Mouse (Mus musculus) heart, embryonic 13.5 days (tissue): ENCODE results near the gene Defb10. TPM values are rescaled to one million over a fixed set of nuclear protein-coding genes. Genes with fewer than 3 reads are reported as not detected.
"Not testable (repeated sequence)": the region's sequence is repeated elsewhere in the genome, so short reads cannot be mapped to it uniquely, and the experiment has no call there.

ENCODE experiments used
- ATAC-seq: fragments of 200-750 bp; cut with Nextera tagmentation; 2 replicates; pipeline ENCODE4 v1.8.0; 2017; ENCODE audit warnings: moderate TSS enrichment; ENCODE audit not compliant: insufficient number of reproducible peaks, low FRiP score, low TSS enrichment; ENCODE audit errors: extremely low read depth
- H3K27ac ChIP-seq: fragments of 300-500 bp; sonication (generic); replicated peaks from 2 replicates; pipeline ENCODE4 v1.5.1; 2015; ENCODE audit warnings: moderate library complexity, mild to moderate bottlenecking, inconsistent platforms
- H3K27me3 ChIP-seq: fragments of 300-500 bp; sonication (generic); replicated peaks from 2 replicates; pipeline ENCODE4 v1.6.1; 2015; ENCODE audit warnings: mild to moderate bottlenecking, inconsistent platforms
- H3K36me3 ChIP-seq: fragments of 300-500 bp; sonication (generic); 2 replicates; pipeline ENCODE4 v1.6.1; 2015; ENCODE audit warnings: mild to moderate bottlenecking, inconsistent platforms
- H3K4me1 ChIP-seq: fragments of 300-500 bp; sonication (generic); 2 replicates; pipeline ENCODE4 v1.6.1; 2015; ENCODE audit warnings: inconsistent platforms
- H3K4me2 ChIP-seq: fragments of 300-500 bp; sonication (generic); 2 replicates; pipeline ENCODE4 v1.6.1; 2015; ENCODE audit warnings: inconsistent platforms, mild to moderate bottlenecking, moderate library complexity
- H3K4me3 ChIP-seq: fragments of 300-500 bp; sonication (generic); 2 replicates; pipeline ENCODE4 v1.5.1; 2015; ENCODE audit warnings: moderate library complexity, mild to moderate bottlenecking, inconsistent platforms
- H3K9ac ChIP-seq: fragments of 300-500 bp; sonication (generic); 2 replicates; pipeline ENCODE4 v1.6.1; 2015; ENCODE audit warnings: inconsistent platforms, mild to moderate bottlenecking, moderate library complexity
- H3K9me3 ChIP-seq: fragments of 300-500 bp; sonication (generic); 2 replicates; pipeline ENCODE4 v1.6.1; 2016; ENCODE audit warnings: inconsistent platforms
- WGBS: fragments of 180-500 bp; shearing (Covaris S2); methylation state at CpG from one replicate; pipeline ENCODE4 v1.1.7; 2015; ENCODE audit warnings: mixed read lengths; 5-methylcytosine and 5-hydroxymethylcytosine counted together
- polyA plus RNA-seq: library from polyadenylated mRNA; unstranded; fragments of >200 nt; fragmentation: Nextera tagmentation; extraction: Ambion mirVana; gene quantifications from 2 replicates; pipeline ENCODE4 v1.2.1, GENCODE M21; 2015

Defb10 gene
- not detected in 2 replicates for polyA plus RNA-seq

DNA sequence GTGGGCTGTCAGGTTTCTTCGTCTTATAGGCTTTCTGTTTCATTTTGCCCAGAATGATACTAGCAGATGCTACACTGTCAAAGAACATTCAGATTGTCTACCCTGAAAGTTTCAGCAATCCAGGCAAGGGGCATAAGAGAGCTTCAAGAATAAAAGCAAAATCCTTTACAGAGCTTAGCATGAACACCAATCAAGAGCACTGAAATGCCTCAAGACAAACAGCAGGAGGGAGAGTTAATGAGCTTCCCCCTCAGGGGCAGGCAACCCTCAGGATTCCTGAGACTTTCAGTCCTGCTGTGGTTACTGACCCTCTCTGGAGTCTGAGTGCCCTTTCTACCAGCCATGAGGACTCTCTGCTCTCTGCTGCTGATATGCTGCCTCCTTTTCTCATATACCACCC, at the start of gene Defb10:
Defb10 (plus strand) TSS at position 316 of the 400 bp plus-strand sequence.
- not testable (repeated sequence) for H3K27me3 ChIP-seq, H3K4me2 ChIP-seq, ATAC-seq, H3K27ac ChIP-seq, H3K36me3 ChIP-seq, H3K9ac ChIP-seq, H3K4me3 ChIP-seq, H3K4me1 ChIP-seq, H3K9me3 ChIP-seq
- WGBS: 44% methylated on average over 1 of the region's 1 CpGs

DNA sequence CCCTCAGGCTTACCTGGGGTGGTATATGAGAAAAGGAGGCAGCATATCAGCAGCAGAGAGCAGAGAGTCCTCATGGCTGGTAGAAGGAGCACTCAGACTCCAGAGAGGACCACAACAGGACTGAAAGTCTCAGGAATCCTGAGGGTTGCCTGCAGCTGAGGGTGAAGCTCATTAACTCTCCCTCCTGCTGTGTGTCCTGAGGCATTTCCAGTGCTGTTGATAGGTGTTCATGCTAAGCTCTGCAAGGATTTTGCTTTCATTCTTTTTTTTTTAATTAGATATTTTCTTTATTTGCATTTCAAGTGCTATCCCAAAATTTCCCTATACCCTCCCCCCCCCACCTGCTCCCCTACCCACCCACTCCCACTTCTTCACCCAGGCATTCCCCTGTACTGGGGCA, 26.6 kb downstream of the Defb10 start, which contains the start of gene Defb9:
Defb9 (minus strand) TSS at position 101 of the 400 bp plus-strand sequence.
- not testable (repeated sequence) for ATAC-seq, H3K9me3 ChIP-seq, H3K36me3 ChIP-seq, H3K27me3 ChIP-seq, H3K9ac ChIP-seq, H3K4me1 ChIP-seq, H3K4me2 ChIP-seq, H3K4me3 ChIP-seq, H3K27ac ChIP-seq

DNA sequence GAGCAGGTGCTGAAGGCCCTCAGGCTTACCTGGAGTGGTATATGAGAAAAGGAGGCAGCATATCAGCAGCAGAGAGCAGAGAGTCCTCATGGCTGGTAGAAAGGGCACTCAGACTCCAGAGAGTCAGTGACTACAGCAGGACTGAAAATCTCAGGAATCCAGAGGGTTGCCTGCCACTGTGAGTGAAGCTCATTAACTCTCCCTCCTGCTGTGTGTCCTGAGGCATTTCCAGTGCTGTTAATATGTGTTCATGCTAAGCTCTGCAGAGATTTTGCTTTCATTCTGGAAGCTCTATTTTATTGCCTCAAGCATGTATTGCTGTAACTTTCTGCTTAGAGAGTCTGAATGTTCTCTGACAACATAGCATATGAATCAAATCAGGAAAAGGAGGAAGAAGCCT, 47.6 kb downstream of the Defb10 start, which contains the start of gene Defb11:
Defb11 (minus strand) TSS at position 123 of the 400 bp plus-strand sequence.
- H3K36me3 ChIP-seq, H3K4me2 ChIP-seq, H3K27me3 ChIP-seq, H3K27ac ChIP-seq, H3K9ac ChIP-seq, H3K9me3 ChIP-seq, H3K4me1 ChIP-seq, H3K4me3 ChIP-seq, ATAC-seq: not testable (repeated sequence)

Other genes starting within 250 kb of the Defb10 start
- gene Defa26, start 240.7 kb upstream of the Defb10 start, polyA plus RNA-seq: not detected in 2 replicates
- gene Defa17, start 203.1 kb upstream of the Defb10 start, polyA plus RNA-seq: not detected in 2 replicates
- gene Defa34, start 193.1 kb upstream of the Defb10 start, polyA plus RNA-seq: not detected in 2 replicates
- gene AY761184, start 155.3 kb upstream of the Defb10 start, polyA plus RNA-seq: not detected in 2 replicates
- gene Defa24, start 124.4 kb upstream of the Defb10 start, polyA plus RNA-seq: not detected in 2 replicates
- gene Defb50, start 35.4 kb upstream of the Defb10 start, polyA plus RNA-seq: not detected in 2 replicates
- not detected in 2 replicates for gene Defb2, start 19.0 kb upstream of the Defb10 start, polyA plus RNA-seq
- not detected in 2 replicates for gene Defb9, start 26.5 kb downstream of the Defb10 start, polyA plus RNA-seq
- gene Defb11, start 47.5 kb downstream of the Defb10 start, polyA plus RNA-seq: not detected in 2 replicates
- gene Defb15, start 73.8 kb downstream of the Defb10 start, polyA plus RNA-seq: not detected in 2 replicates
- gene Defb35, start 79.5 kb downstream of the Defb10 start, polyA plus RNA-seq: not detected in 2 replicates
- gene Defb13, start 87.9 kb downstream of the Defb10 start, polyA plus RNA-seq: not detected in 2 replicates
- not detected in 2 replicates for gene Fam90a1a, start 99.8 kb downstream of the Defb10 start, polyA plus RNA-seq
- gene Ccdc70, start 110.9 kb downstream of the Defb10 start, polyA plus RNA-seq: not detected in 2 replicates
- gene Atp7b, start 201.4 kb downstream of the Defb10 start, polyA plus RNA-seq: 1.4 and 1.8 TPM in 2 replicates
- 21.8 and 23.0 TPM in 2 replicates for gene Alg11, start 201.8 kb downstream of the Defb10 start, polyA plus RNA-seq